Mouse (Mus musculus) liver, embryonic 13.5 days (tissue): ENCODE measurements around the gene Lrrc8a. TPM values are rescaled to one million over a fixed set of nuclear protein-coding genes. Genes with fewer than 3 reads are reported as not detected.

ENCODE experiments used
- ATAC-seq: fragments of 200-750 bp; cut with Nextera tagmentation; 2 replicates; pipeline ENCODE4 v1.8.0; 2017; ENCODE audit warnings: low read depth, mild to moderate bottlenecking, moderate number of reproducible peaks, moderate library complexity
- DNase-seq: peaks from one replicate; pipeline ENCODE4 v3.0.0; 2022
- H3K27ac ChIP-seq: fragments of 300-500 bp; sonication (generic); 2 replicates; pipeline ENCODE4 v1.5.1; 2015; ENCODE audit warnings: moderate library complexity, mild to moderate bottlenecking, inconsistent platforms
- H3K27me3 ChIP-seq: fragments of 300-500 bp; sonication (generic); 2 replicates; pipeline ENCODE4 v1.6.1; 2015; ENCODE audit warnings: mild to moderate bottlenecking, inconsistent platforms
- H3K36me3 ChIP-seq: fragments of 300-500 bp; sonication (generic); 2 replicates; pipeline ENCODE4 v1.6.1; 2015; ENCODE audit warnings: mild to moderate bottlenecking, inconsistent platforms
- H3K4me1 ChIP-seq: fragments of 300-500 bp; sonication (generic); replicated peaks from 2 replicates; pipeline ENCODE4 v1.6.1; 2015; ENCODE audit warnings: inconsistent platforms
- H3K4me2 ChIP-seq: fragments of 300-500 bp; sonication (generic); 2 replicates; pipeline ENCODE4 v1.6.1; 2015; ENCODE audit warnings: inconsistent platforms, mild to moderate bottlenecking, moderate library complexity
- H3K4me3 ChIP-seq: fragments of 300-500 bp; sonication (generic); replicated peaks from 2 replicates; pipeline ENCODE4 v1.5.1; 2015; ENCODE audit warnings: mild to moderate bottlenecking, inconsistent platforms
- H3K9ac ChIP-seq: fragments of 300-500 bp; sonication (generic); 2 replicates; pipeline ENCODE4 v1.6.1; 2015; ENCODE audit warnings: mild to moderate bottlenecking, inconsistent platforms
- H3K9me3 ChIP-seq: fragments of 300-500 bp; sonication (generic); replicated peaks from 2 replicates; pipeline ENCODE4 v1.6.1; 2016; ENCODE audit warnings: inconsistent platforms
- WGBS: fragments of 180-500 bp; shearing (Covaris S2); methylation state at CpG from one replicate; pipeline ENCODE4 v1.1.7; 2015; ENCODE audit not compliant: insufficient replicate concordance; 5-methylcytosine and 5-hydroxymethylcytosine counted together
- polyA plus RNA-seq: library from polyadenylated mRNA; unstranded; fragments of >200 nt; fragmentation: Nextera tagmentation; extraction: Ambion mirVana; gene quantifications from 2 replicates; pipeline ENCODE4 v1.2.1, GENCODE M21; 2015

Lrrc8a gene
- polyA plus RNA-seq, 1 experiment from 2014 or later: 11.9 TPM

- Histone ChIP-seq H3K4me3 (peak overlapping the region; percentile 90), H3K4me2 (peak overlapping the region; percentile 96), H3K27me3 (no peaks in the 10 kb centered on the region), H3K27ac (peak overlapping the region; percentile 47; the same call in 1 of the 2 replicates), H3K9ac (peak overlapping the region; percentile 89), H3K36me3 (peaks cover 9% of the 10 kb centered on the region; the same call in 1 of the 2 replicates), H3K4me1 (peaks cover 40% of the 10 kb centered on the region), H3K9me3 (no peaks in the 10 kb centered on the region)
- ATAC-seq: peak; percentile 62
- 9% methylated on average over 38 of the region's 38 CpGs for WGBS
- DNase-seq: no peak
These were observed 48.1 kb downstream of the Lrrc8a start for GRCm38 (mm10) chr2:30285416-30286181.

- Histone ChIP-seq H3K36me3 (peaks cover 11% of the 10 kb centered on the region; the same call in 1 of the 2 replicates), H3K4me1 (peaks cover 43% of the 10 kb centered on the region), H3K27ac (peak within 1 kb of the TSS; percentile 84), H3K4me2 (peak within 1 kb of the TSS; percentile 96), H3K9me3 (no peaks in the 10 kb centered on the region), H3K4me3 (peak within 1 kb of the TSS; percentile 90), H3K27me3 (no peaks in the 10 kb centered on the region), H3K9ac (peak within 1 kb of the TSS; percentile 89)
- WGBS: under 1% methylated on average over 63 of the region's 68 CpGs
- DNase-seq (peak; percentile 96), ATAC-seq (peak; percentile 86)
These were observed 48.9 kb downstream of the Lrrc8a start, which contains the start of the genes Dolk and Nup188 for GRCm38 (mm10) chr2:30286192-30287026. Gene Dolk, minus strand, starts transcription at chr2:30286334. Gene Nup188, plus strand, starts transcription at chr2:30286397.

GRCm38 (mm10) chr2:30287027-30287373 is 49.5 kb downstream of the Lrrc8a start:
- peak overlapping the region; percentile 89 for H3K9ac ChIP-seq
- WGBS: under 1% methylated on average over 10 of the region's 10 CpGs
- H3K4me3 ChIP-seq: peak overlapping the region; percentile 90
- peak overlapping the region; percentile 96 for H3K4me2 ChIP-seq
- DNase-seq: peak; percentile 19
- H3K4me1 ChIP-seq: peaks cover 40% of the 10 kb centered on the region
- ATAC-seq: no peak
- peak overlapping the region; percentile 84 for H3K27ac ChIP-seq
- peaks cover 15% of the 10 kb centered on the region; the same call in 1 of the 2 replicates for H3K36me3 ChIP-seq
- no peaks in the 10 kb centered on the region for H3K27me3 ChIP-seq
- H3K9me3 ChIP-seq: no peaks in the 10 kb centered on the region

GRCm38 (mm10) chr2:30299525-30299924 is 62.0 kb downstream of the Lrrc8a start:
- Histone ChIP-seq H3K4me3 (no peak overlapping the region), H3K9ac (no peak overlapping the region), H3K27ac (no peak overlapping the region), H3K4me1 (no peaks in the 10 kb centered on the region), H3K36me3 (peaks cover 75% of the 10 kb centered on the region), H3K27me3 (no peaks in the 10 kb centered on the region), H3K4me2 (no peak overlapping the region), H3K9me3 (no peaks in the 10 kb centered on the region)
- ATAC-seq: no peak
- no peak for DNase-seq
- 64% methylated on average over 3 of the region's 3 CpGs for WGBS

GRCm38 (mm10) chr2:30299966-30300365 is 62.5 kb downstream of the Lrrc8a start:
- Histone ChIP-seq H3K27me3 (no peaks in the 10 kb centered on the region), H3K4me3 (no peak overlapping the region), H3K4me1 (no peaks in the 10 kb centered on the region), H3K9me3 (no peaks in the 10 kb centered on the region), H3K27ac (no peak overlapping the region), H3K9ac (no peak overlapping the region), H3K4me2 (no peak overlapping the region), H3K36me3 (peaks cover 79% of the 10 kb centered on the region)
- no peak for DNase-seq
- 78% methylated on average over 5 of the region's 5 CpGs for WGBS
- no peak for ATAC-seq

- H3K4me2 ChIP-seq: no peak overlapping the region
- H3K4me1 ChIP-seq: peaks cover 11% of the 10 kb centered on the region
- no peak overlapping the region for H3K9ac ChIP-seq
- H3K27me3 ChIP-seq: no peaks in the 10 kb centered on the region
- no peak overlapping the region for H3K27ac ChIP-seq
- DNase-seq (no peak), ATAC-seq (no peak)
- H3K9me3 ChIP-seq: no peaks in the 10 kb centered on the region
- peaks cover 99% of the 10 kb centered on the region for H3K36me3 ChIP-seq
- WGBS: 86% methylated on average over 7 of the region's 7 CpGs
- no peak overlapping the region for H3K4me3 ChIP-seq
These were observed 68.6 kb downstream of the Lrrc8a start for GRCm38 (mm10) chr2:30306087-30306486.

GRCm38 (mm10) chr2:30309351-30309750 is 71.8 kb downstream of the Lrrc8a start:
- Histone ChIP-seq H3K4me1 (peaks cover 11% of the 10 kb centered on the region), H3K27ac (0 out of 2 replicates have a peak overlapping the region, but pooled peaks have one; percentile 16), H3K4me2 (no peak overlapping the region), H3K4me3 (no peak overlapping the region), H3K9ac (no peak overlapping the region), H3K27me3 (no peaks in the 10 kb centered on the region), H3K9me3 (no peaks in the 10 kb centered on the region), H3K36me3 (peaks cover 96% of the 10 kb centered on the region)
- WGBS: 46% methylated on average over 3 of the region's 3 CpGs
- ATAC-seq (peak; percentile 36), DNase-seq (no peak)

- Histone ChIP-seq H3K9me3 (no peaks in the 10 kb centered on the region), H3K9ac (no peak overlapping the region), H3K4me1 (peaks cover 11% of the 10 kb centered on the region), H3K27me3 (no peaks in the 10 kb centered on the region), H3K4me3 (no peak overlapping the region), H3K27ac (no peak overlapping the region), H3K4me2 (no peak overlapping the region), H3K36me3 (peaks cover 95% of the 10 kb centered on the region)
- 80% methylated on average over 2 of the region's 2 CpGs for WGBS
- ATAC-seq: no peak
- no peak for DNase-seq
These were observed 74.0 kb downstream of the Lrrc8a start for GRCm38 (mm10) chr2:30311481-30311880.

Other genes with a start within 250 kb of the Lrrc8a start
- 9.9 and 10.7 TPM in 2 replicates for gene Wdr34, start 188.8 kb upstream of the Lrrc8a start, polyA plus RNA-seq
- gene Set, start 180.3 kb upstream of the Lrrc8a start, polyA plus RNA-seq: 317 and 337 TPM in 2 replicates
- gene Pkn3, start 160.0 kb upstream of the Lrrc8a start, polyA plus RNA-seq: 3.1 and 3.2 TPM in 2 replicates
- 22.8 and 23.9 TPM in 2 replicates for gene Zdhhc12, start 144.1 kb upstream of the Lrrc8a start, polyA plus RNA-seq
- gene Zer1, start 113.1 kb upstream of the Lrrc8a start, polyA plus RNA-seq: 2.2 and 2.6 TPM in 2 replicates
- 2.8 and 3.7 TPM in 2 replicates for gene Tbc1d13, start 104.0 kb upstream of the Lrrc8a start, polyA plus RNA-seq
- 14.2 and 15.6 TPM in 2 replicates for gene Endog, start 66.2 kb upstream of the Lrrc8a start, polyA plus RNA-seq
- gene Spout1, start 59.3 kb upstream of the Lrrc8a start, polyA plus RNA-seq: 40.5 and 42.5 TPM in 2 replicates
- 9.7 and 10.1 TPM in 2 replicates for gene Kyat1, start 31.9 kb upstream of the Lrrc8a start, polyA plus RNA-seq
- gene Gm28035, start 2.9 kb downstream of the Lrrc8a start, polyA plus RNA-seq: 0.05 and 0.07 TPM in 2 replicates
- 8.1 and 8.9 TPM in 2 replicates for gene Phyhd1, start 28.5 kb downstream of the Lrrc8a start, polyA plus RNA-seq
- gene Gm28038, start 43.3 kb downstream of the Lrrc8a start, polyA plus RNA-seq: 0.82 TPM in 1 of 2 replicates, not detected in the other
- gene Dolk, start 48.6 kb downstream of the Lrrc8a start, polyA plus RNA-seq: 14.0 and 14.4 TPM in 2 replicates
- gene Nup188, start 48.7 kb downstream of the Lrrc8a start, polyA plus RNA-seq: 15.5 and 20.0 TPM in 2 replicates
- gene Sh3glb2, start 121.6 kb downstream of the Lrrc8a start, polyA plus RNA-seq: 20.9 and 21.3 TPM in 2 replicates
- 8.5 and 10.0 TPM in 2 replicates for gene Miga2, start 126.5 kb downstream of the Lrrc8a start, polyA plus RNA-seq
- gene Dolpp1, start 154.5 kb downstream of the Lrrc8a start, polyA plus RNA-seq: 20.3 and 21.3 TPM in 2 replicates
- gene Crat, start 178.1 kb downstream of the Lrrc8a start, polyA plus RNA-seq: 20.5 and 23.9 TPM in 2 replicates
- gene Ptpa, start 178.3 kb downstream of the Lrrc8a start, polyA plus RNA-seq: 142 and 147 TPM in 2 replicates
- 0.12 and 0.13 TPM in 2 replicates for gene Ier5l, start 236.5 kb downstream of the Lrrc8a start, polyA plus RNA-seq